Mouse (Mus musculus) forebrain, embryonic 13.5 days (tissue): Measurements from ENCODE around the gene Gm20547. TPM values are rescaled to one million over a fixed set of nuclear protein-coding genes. Genes with fewer than 3 reads are reported as not detected.
"Not testable (repeated sequence)": the region's sequence is repeated elsewhere in the genome, so short reads cannot be mapped to it uniquely, and the experiment has no call there.

ENCODE experiments used
- ATAC-seq: fragments of 200-750 bp; cut with Nextera tagmentation; 2 replicates; pipeline ENCODE4 v1.8.0; 2017
- H3K27ac ChIP-seq: fragments of 300-500 bp; sonication (generic); 2 replicates; pipeline ENCODE4 v1.5.1; 2015; ENCODE audit warnings: inconsistent platforms, mild to moderate bottlenecking, moderate library complexity
- H3K27me3 ChIP-seq: fragments of 300-500 bp; sonication (generic); 2 replicates; pipeline ENCODE4 v1.6.1; 2015; ENCODE audit warnings: mild to moderate bottlenecking, inconsistent platforms
- H3K36me3 ChIP-seq: fragments of 300-500 bp; sonication (generic); 2 replicates; pipeline ENCODE4 v1.6.1; 2015; ENCODE audit warnings: mild to moderate bottlenecking, inconsistent platforms; ENCODE audit not compliant: poor library complexity, severe bottlenecking
- H3K4me1 ChIP-seq: fragments of 300-500 bp; sonication (generic); 2 replicates; pipeline ENCODE4 v1.6.1; 2015; ENCODE audit warnings: inconsistent platforms
- H3K4me2 ChIP-seq: fragments of 300-500 bp; sonication (generic); 2 replicates; pipeline ENCODE4 v1.6.1; 2015; ENCODE audit warnings: inconsistent platforms, mild to moderate bottlenecking, moderate library complexity
- H3K4me3 ChIP-seq: fragments of 300-500 bp; sonication (generic); 2 replicates; pipeline ENCODE4 v1.5.1; 2015; ENCODE audit warnings: mild to moderate bottlenecking, inconsistent platforms
- H3K9ac ChIP-seq: fragments of 300-500 bp; sonication (generic); 2 replicates; pipeline ENCODE4 v1.6.1; 2015; ENCODE audit warnings: mild to moderate bottlenecking, inconsistent platforms
- H3K9me3 ChIP-seq: fragments of 300-500 bp; sonication (generic); replicated peaks from 2 replicates; pipeline ENCODE4 v1.6.1; 2016; ENCODE audit warnings: inconsistent platforms
- WGBS: fragments of 180-500 bp; shearing (Covaris S2); methylation state at CpG from one replicate; pipeline ENCODE4 v1.1.7; 2015; 5-methylcytosine and 5-hydroxymethylcytosine counted together
- microRNA-seq: library from miRNA; unstranded; fragments of <30 nt; microRNA quantifications from one replicate; pipeline ENCODE4, GENCODE M21; 2016
- polyA plus RNA-seq: library from polyadenylated mRNA; unstranded; fragments of >200 nt; fragmentation: Nextera tagmentation; extraction: Ambion mirVana; gene quantifications from 2 replicates; pipeline ENCODE4 v1.2.1, GENCODE M21; 2015

Gene Gm20547
- polyA plus RNA-seq, 1 experiment from 2014 or later: not detected

GRCm38 (mm10) chr17:34811275-34811674, 70.6 kb downstream of the Gm20547 start:
- Histone ChIP-seq H3K4me1 (no peaks in the 10 kb centered on the region), H3K27ac (no peak overlapping the region), H3K9me3 (no peaks in the 10 kb centered on the region), H3K4me3 (no peak overlapping the region), H3K27me3 (no peaks in the 10 kb centered on the region), H3K36me3 (no peaks in the 10 kb centered on the region), H3K4me2 (no peak overlapping the region), H3K9ac (no peak overlapping the region)
- ATAC-seq: no peak
- 75% methylated on average over 15 of the region's 15 CpGs for WGBS

- not testable (repeated sequence) for H3K9ac ChIP-seq, H3K27me3 ChIP-seq, H3K9me3 ChIP-seq, H3K4me1 ChIP-seq, H3K36me3 ChIP-seq, H3K4me2 ChIP-seq, H3K27ac ChIP-seq, ATAC-seq, H3K4me3 ChIP-seq
- WGBS: 77% methylated on average over 8 of the region's 8 CpGs
Measured at GRCm38 (mm10) chr17:34810811-34811210, 71.0 kb downstream of the Gm20547 start.

GRCm38 (mm10) chr17:34810411-34810810, 71.4 kb downstream of the Gm20547 start:
- H3K4me3 ChIP-seq, H3K9me3 ChIP-seq, H3K27me3 ChIP-seq, H3K4me2 ChIP-seq, ATAC-seq, H3K9ac ChIP-seq, H3K4me1 ChIP-seq, H3K27ac ChIP-seq, H3K36me3 ChIP-seq: not testable (repeated sequence)
- 84% methylated on average over 5 of the region's 5 CpGs for WGBS

- 81% methylated on average over 6 of the region's 6 CpGs for WGBS
- ATAC-seq: no peak
- no peak overlapping the region for H3K4me3 ChIP-seq
Measured at GRCm38 (mm10) chr17:34808599-34809205, 73.1 kb downstream of the Gm20547 start.

GRCm38 (mm10) chr17:34807176-34807575, 74.7 kb downstream of the Gm20547 start:
- Histone ChIP-seq H3K27me3 (no peaks in the 10 kb centered on the region), H3K9ac (no peak overlapping the region), H3K4me2 (no peak overlapping the region), H3K4me1 (no peaks in the 10 kb centered on the region), H3K9me3 (peaks cover 8% of the 10 kb centered on the region), H3K36me3 (no peaks in the 10 kb centered on the region), H3K27ac (no peak overlapping the region), H3K4me3 (no peak overlapping the region)
- no peak for ATAC-seq
- WGBS: 79% methylated on average over 3 of the region's 3 CpGs

More at GRCm38 (mm10) chr17:34808599-34809205, 73.1 kb downstream of the Gm20547 start:
- Histone ChIP-seq H3K9me3 (peaks cover 8% of the 10 kb centered on the region), H3K27me3 (no peaks in the 10 kb centered on the region), H3K4me2 (no peak overlapping the region), H3K9ac (no peak overlapping the region), H3K36me3 (no peaks in the 10 kb centered on the region), H3K27ac (no peak overlapping the region), H3K4me1 (no peaks in the 10 kb centered on the region)

Small RNA genes within 50 kb of the gene (microRNA-seq; reads per million reads assigned to microRNA genes)
- gene Mir6970: 1.9 reads per million
- gene Mir6971: 4.6 reads per million, percentile 13 among the genes with 10 or more reads in this experiment
- not detected for gene Mir6972

Other genes starting within 250 kb of the Gm20547 start
- gene Fkbpl, start 237.3 kb downstream of the Gm20547 start, polyA plus RNA-seq: 14.7 and 16.1 TPM in 2 replicates
- gene Atf6b, start 234.9 kb downstream of the Gm20547 start, polyA plus RNA-seq: 95.9 and 105 TPM in 2 replicates
- 0.01 and 0.05 TPM in 2 replicates for gene Tnxb, start 211.5 kb downstream of the Gm20547 start, polyA plus RNA-seq
- not detected in 2 replicates for gene C4b, start 138.2 kb downstream of the Gm20547 start, polyA plus RNA-seq
- not detected in 2 replicates for gene Cyp21a1, start 77.5 kb downstream of the Gm20547 start, polyA plus RNA-seq
- 36.6 and 40.0 TPM in 2 replicates for gene Stk19, start 45.1 kb downstream of the Gm20547 start, polyA plus RNA-seq
- 68.6 and 75.7 TPM in 2 replicates for gene Dxo, start 45.0 kb downstream of the Gm20547 start, polyA plus RNA-seq
- 50.1 and 57.9 TPM in 2 replicates for gene Skiv2l, start 31.8 kb downstream of the Gm20547 start, polyA plus RNA-seq
- gene Nelfe, start 31.7 kb downstream of the Gm20547 start, polyA plus RNA-seq: 106 and 109 TPM in 2 replicates
- 1.9 and 2.0 TPM in 2 replicates for gene Cfb, start 19.5 kb downstream of the Gm20547 start, polyA plus RNA-seq
- gene Zbtb12, start 2.6 kb downstream of the Gm20547 start, polyA plus RNA-seq: 7.8 and 9.7 TPM in 2 replicates
- gene C2, start 16.2 kb upstream of the Gm20547 start, polyA plus RNA-seq: 0.74 and 1.4 TPM in 2 replicates
- gene Ehmt2, start 16.4 kb upstream of the Gm20547 start, polyA plus RNA-seq: 97.9 and 107 TPM in 2 replicates
- gene Slc44a4, start 32.4 kb upstream of the Gm20547 start, polyA plus RNA-seq: not detected in 2 replicates
- gene Neu1, start 49.2 kb upstream of the Gm20547 start, polyA plus RNA-seq: 18.0 and 18.7 TPM in 2 replicates
- 0.10 and 0.12 TPM in 2 replicates for gene Hspa1b, start 77.2 kb upstream of the Gm20547 start, polyA plus RNA-seq
- gene Gm20481, start 87.9 kb upstream of the Gm20547 start, polyA plus RNA-seq: not detected in 2 replicates
- 1.5 and 1.6 TPM in 2 replicates for gene Hspa1a, start 90.1 kb upstream of the Gm20547 start, polyA plus RNA-seq
- gene Hspa1l, start 90.7 kb upstream of the Gm20547 start, polyA plus RNA-seq: 1.00 and 1.3 TPM in 2 replicates
- 203 and 213 TPM in 2 replicates for gene Lsm2, start 99.8 kb upstream of the Gm20547 start, polyA plus RNA-seq
- 88.4 and 104 TPM in 2 replicates for gene Vars, start 118.9 kb upstream of the Gm20547 start, polyA plus RNA-seq
- gene Vwa7, start 134.5 kb upstream of the Gm20547 start, polyA plus RNA-seq: 0.18 and 0.20 TPM in 2 replicates
- 7.2 and 7.8 TPM in 2 replicates for gene Sapcd1, start 146.0 kb upstream of the Gm20547 start, polyA plus RNA-seq
- gene Msh5, start 164.7 kb upstream of the Gm20547 start, polyA plus RNA-seq: 4.5 and 5.9 TPM in 2 replicates
- gene Clic1, start 167.9 kb upstream of the Gm20547 start, polyA plus RNA-seq: 141 and 147 TPM in 2 replicates
- gene Ddah2, start 177.0 kb upstream of the Gm20547 start, polyA plus RNA-seq: 543 and 566 TPM in 2 replicates
- gene Ly6g6c, start 183.3 kb upstream of the Gm20547 start, polyA plus RNA-seq: not detected in 2 replicates
- gene Mpig6b, start 184.1 kb upstream of the Gm20547 start, polyA plus RNA-seq: 0.29 and 0.56 TPM in 2 replicates
- 1.7 and 2.3 TPM in 2 replicates for gene Ly6g6e, start 194.9 kb upstream of the Gm20547 start, polyA plus RNA-seq
- gene Ly6g6d, start 196.0 kb upstream of the Gm20547 start, polyA plus RNA-seq: 0.58 and 0.81 TPM in 2 replicates
- gene Ly6g6f, start 203.6 kb upstream of the Gm20547 start, polyA plus RNA-seq: 0.25 TPM in 1 of 2 replicates, not detected in the other
- 74.9 and 77.6 TPM in 2 replicates for gene Abhd16a, start 207.2 kb upstream of the Gm20547 start, polyA plus RNA-seq
- not detected in 2 replicates for gene Ly6g5c, start 226.2 kb upstream of the Gm20547 start, polyA plus RNA-seq
- gene Ly6g5b, start 233.4 kb upstream of the Gm20547 start, polyA plus RNA-seq: 1.2 and 1.3 TPM in 2 replicates
- gene Gpank1, start 239.4 kb upstream of the Gm20547 start, polyA plus RNA-seq: 32.4 and 33.3 TPM in 2 replicates
- 339 and 356 TPM in 2 replicates for gene Csnk2b, start 240.0 kb upstream of the Gm20547 start, polyA plus RNA-seq
- 8.3 and 8.6 TPM in 2 replicates for gene D17H6S53E, start 244.3 kb upstream of the Gm20547 start, polyA plus RNA-seq